ENCODE assay signal across 8 mouse cellular contexts in the genomic region with DNA sequence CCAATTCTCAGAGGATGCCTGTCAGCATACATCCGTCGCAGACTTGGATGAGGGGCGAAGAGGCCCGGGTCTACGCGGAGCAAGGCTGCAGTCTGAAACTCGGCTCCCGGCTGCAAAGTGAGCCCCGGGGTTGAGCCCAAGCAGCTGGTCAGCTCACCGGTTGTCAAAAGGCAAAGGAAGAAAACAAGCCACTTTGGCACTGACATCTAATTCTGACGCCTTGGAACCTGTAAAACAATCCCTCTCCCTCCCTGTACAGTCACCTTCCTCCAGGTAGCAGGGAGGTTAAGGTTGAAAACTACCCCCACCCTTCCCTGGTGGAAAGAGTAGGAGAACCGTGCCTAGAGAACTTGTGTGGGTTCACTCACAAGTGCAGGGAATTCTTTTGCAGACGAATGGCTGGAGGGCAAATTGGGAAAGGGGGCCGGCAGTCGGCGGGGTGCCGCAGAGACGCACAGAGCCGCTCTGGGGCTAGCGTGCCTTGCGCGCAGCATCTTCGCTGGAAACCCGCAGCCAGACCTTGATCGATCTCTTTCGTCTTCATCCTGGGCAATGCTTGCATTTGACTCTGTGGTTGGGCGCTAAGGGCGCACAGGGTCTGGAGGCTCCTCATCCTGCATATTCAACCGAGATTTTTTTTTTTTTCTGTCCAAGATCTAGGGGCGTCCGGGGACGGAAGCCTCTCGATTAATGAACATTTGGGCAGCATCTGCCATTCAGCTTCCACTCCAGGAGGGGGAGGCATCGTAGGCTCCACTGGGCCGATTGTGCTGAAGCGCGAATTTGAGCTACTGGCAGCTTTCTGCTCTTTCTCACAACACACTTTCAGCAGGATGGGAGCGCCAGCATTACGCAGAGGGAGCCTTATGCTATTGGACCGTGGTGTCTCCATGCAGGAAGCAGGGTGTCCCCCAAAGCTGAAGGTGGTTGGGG. TPM values are rescaled to one million over a fixed set of nuclear protein-coding genes. Genes with fewer than 3 reads are reported as not detected.
DNase-seq lines count a peak whose midpoint lies in the region; ATAC-seq and TF ChIP-seq lines count a peak whose summit lies in the region.

No protein-coding gene starts in this region.

- no peaks in the 10 kb centered on the region for H3K27me3 ChIP-seq in cerebellum, adult 2 months (ENCODE audit: control insufficient read depth, insufficient read depth, low read length)
- H3K27me3 ChIP-seq in liver, embryonic 14.5 days (ENCODE audit: control insufficient read depth, insufficient read depth, low read length) = peaks cover 10% of the 10 kb centered on the region

- peak overlapping the region; percentile 89 for H3K4me3 ChIP-seq in cerebellum, adult 2 months (replicated peaks; ENCODE audit: insufficient read depth, low read depth, low read length)
- peak overlapping the region; percentile 34 to 49 for H3K4me3 ChIP-seq in liver, embryonic 14.5 days (ENCODE audit: insufficient read depth in 1 of 2, low read depth in 2 of 2, low read length in 2 of 2)

- no peak overlapping the region for H3K9ac ChIP-seq in liver, embryonic 14.5 days (replicated peaks)

- ATAC-seq in liver, embryonic 14.5 days (ENCODE audit: insufficient read depth) = no peak

- no peak for TF ChIP-seq EP300 in liver, embryonic 14.5 days (IDR thresholded peaks at IDR 0.05; ENCODE audit: low read depth)

- TF ChIP-seq CTCF in cerebellum, adult 2 months (IDR thresholded peaks at IDR 0.05; ENCODE audit: borderline replicate concordance, insufficient read depth, low read depth, low read length) = peak; percentile 51; the same call in 1 of the 2 replicates
- TF ChIP-seq CTCF in liver, embryonic 14.5 days (IDR thresholded peaks at IDR 0.05; ENCODE audit: low read depth) = peak; percentile 24; the same call in 1 of the 2 replicates

- DNase-seq in adrenal gland, postnatal 36 days = peak; percentile 7 to 14
- DNase-seq in adrenal gland, adult 8-10 months = no peak
- peak; percentile 88 to 92 for DNase-seq in cerebellum, adult 2 months
- DNase-seq in forelimb bud, embryonic 11.5 days (ENCODE audit: low read depth, low spot score) = peak; percentile 59
- DNase-seq in layer of hippocampus, adult 11-12 months (ENCODE audit: low spot score) = peak; percentile 57
- no peak for DNase-seq in liver, embryonic 14.5 days (ENCODE audit: low read depth in 3 of 3, low spot score in 3 of 3)
- peak; percentile 77 for DNase-seq in retina, embryonic 14.5 days (ENCODE audit: low spot score)
- DNase-seq in thymus, postnatal 14 days = no peak

- H3K9me3 ChIP-seq in liver, embryonic 14.5 days (ENCODE audit: control insufficient read depth, low read length) = no peaks in the 10 kb centered on the region

- no peaks in the 10 kb centered on the region for H3K36me3 ChIP-seq in liver, embryonic 14.5 days (replicated peaks; ENCODE audit: control insufficient read depth, insufficient read depth, low read depth)

- H3K27ac ChIP-seq in cerebellum, adult 2 months (ENCODE audit: insufficient read depth, low read length) = peak overlapping the region; percentile 91
- no peak overlapping the region for H3K27ac ChIP-seq in liver, embryonic 14.5 days

- no peaks in the 10 kb centered on the region for H3K4me1 ChIP-seq in cerebellum, adult 2 months (ENCODE audit: control insufficient read depth, insufficient read depth, low read length)
- no peaks in the 10 kb centered on the region for H3K4me1 ChIP-seq in liver, embryonic 14.5 days (replicated peaks; ENCODE audit: control insufficient read depth in 2 of 2, insufficient read depth in 2 of 2, low read length in 1 of 2)

- under 1% methylated on average over 40 of the region's 40 CpGs for WGBS in cerebellum, adult 2 months
- 2% methylated on average over 40 of the region's 40 CpGs for WGBS in liver, embryonic 14.5 days (ENCODE audit: insufficient replicate concordance)

- H3K4me2 ChIP-seq in liver, embryonic 14.5 days (ENCODE audit: low read depth) = peak overlapping the region; percentile 49

- TF ChIP-seq POLR2A in cerebellum, adult 2 months (IDR thresholded peaks at IDR 0.05; ENCODE audit: borderline replicate concordance, insufficient read depth, low read length) = peak; percentile 83; the same call in 1 of the 2 replicates

RNA-seq across cellular contexts. Expression of a gene that starts 1.1 kb away (rescaled TPM):
- total RNA-seq in adrenal gland, postnatal 36 days (2021) = not detected
- total RNA-seq in adrenal gland, adult 8-10 months (2022) = not detected
- 31.7 and 36.1 TPM in 2 replicates for polyA plus RNA-seq in cerebellum, adult 2 months (2012; rRNA removed)
- 0.16 and 0.31 TPM in 2 replicates for polyA plus RNA-seq in liver, embryonic 14.5 days (2012; rRNA removed)
- 0.35 and 0.51 TPM in 2 replicates for polyA plus RNA-seq in liver, embryonic 14.5 days (2014; fragmentation: Nextera tagmentation; extraction: Ambion mirVana)

Comparison
In these comparisons a context has a peak if more than half of its experiments do, and no peak if none do; other contexts are left out.
1. DNase-seq: peak in adrenal gland, postnatal 36 days (2 of 2), cerebellum, adult 2 months (2 of 2), forelimb bud, embryonic 11.5 days (single experiment), layer of hippocampus, adult 11-12 months (single experiment) and retina, embryonic 14.5 days (single experiment); none in adrenal gland, adult 8-10 months (single experiment), liver, embryonic 14.5 days (0 of 3) and thymus, postnatal 14 days (single experiment).